ENCODE assay signal across 25 mouse cellular contexts in genomic region chr3:56724991-56725390, GRCm38 (mm10).
"Had no signal": no experiment of that assay in that cellular context is flagged by ENCODE, and none has a peak within 500 bp of the region (broad histone marks: within the 10 kb centered on the region; RNA-seq: fewer than 3 reads in every experiment).

No protein-coding gene starts in this region.

- DNase-seq: gastrocnemius, adult 2 months; gastrocnemius, postnatal 10 days; gastrocnemius, postnatal 25 days; heart, adult 18-20 months; heart, postnatal 10 days; heart, postnatal 4 days; kidney, adult 11 months; kidney, adult 2 months; kidney, adult 9 months; kidney, postnatal 14 days; kidney, postnatal 36 days; liver; liver, embryonic 13.5 days had no signal

- H3K27me3 ChIP-seq: heart, embryonic 12.5 days; hindbrain, embryonic 13.5 days; hindbrain, embryonic 15.5 days; kidney, embryonic 15.5 days; limb, embryonic 12.5 days; liver, embryonic 13.5 days; liver, embryonic 15.5 days had no signal

- H3K36me3 ChIP-seq: heart, embryonic 10.5 days; heart, embryonic 12.5 days; hindbrain, embryonic 10.5 days; hindbrain, embryonic 13.5 days; hindbrain, embryonic 15.5 days; kidney, embryonic 15.5 days; limb, embryonic 10.5 days; limb, embryonic 12.5 days; liver, embryonic 13.5 days; liver, embryonic 15.5 days had no signal

- H3K4me3 ChIP-seq: gastrocnemius, adult 2 months; heart, embryonic 10.5 days; heart, embryonic 12.5 days; hindbrain, embryonic 10.5 days; hindbrain, embryonic 13.5 days; hindbrain, embryonic 15.5 days; kidney, embryonic 15.5 days; left cerebral cortex, adult 2 months; limb, embryonic 10.5 days; limb, embryonic 12.5 days; liver, embryonic 13.5 days; liver, embryonic 15.5 days had no signal

- H3K4me1 ChIP-seq: heart, embryonic 10.5 days; heart, embryonic 12.5 days; hindbrain, embryonic 10.5 days; hindbrain, embryonic 13.5 days; hindbrain, embryonic 15.5 days; kidney, embryonic 15.5 days; limb, embryonic 10.5 days; limb, embryonic 12.5 days; liver, embryonic 13.5 days; liver, embryonic 15.5 days had no signal

- H3K27ac ChIP-seq: gastrocnemius, adult 2 months; heart, embryonic 10.5 days; hindbrain, embryonic 10.5 days; hindbrain, embryonic 13.5 days; hindbrain, embryonic 15.5 days; hindbrain, postnatal 0 days; kidney, embryonic 15.5 days; kidney, postnatal 0 days; left cerebral cortex, adult 2 months; limb, embryonic 10.5 days; limb, embryonic 12.5 days; liver, embryonic 13.5 days; liver, embryonic 15.5 days had no signal
